Mouse (Mus musculus) ES-Bruce4 (cell line): Measurements from ENCODE around the gene Elovl6.

ENCODE experiments used
- CTCF ChIP-seq: IDR thresholded peaks from one replicate; pipeline ENCODE4 v1.8.1; 2011; ENCODE audit warnings: low read depth, low read length
- EP300 ChIP-seq: IDR thresholded peaks from 2 replicates; pipeline ENCODE4 v1.6.1; 2011; ENCODE audit warnings: low read depth, low read length; ENCODE audit not compliant: insufficient read depth
- POLR2A ChIP-seq: IDR thresholded peaks from one replicate; pipeline ENCODE4 v1.8.1; 2011; ENCODE audit warnings: low read length; ENCODE audit not compliant: insufficient read depth

- TF ChIP-seq CTCF (no peak), EP300 (peak; percentile 98), POLR2A (peak; percentile 69)
Measured at GRCm38 (mm10) chr3:129532180-129532864, at the start of gene Elovl6.
